Mouse (Mus musculus) adrenal gland (tissue): ENCODE measurements around the gene Stk11.

Experiments
- intact Hi-C: fragments of 180-260 bp; cut with DNase I; formaldehyde crosslinking; loops from one replicate; pipeline ENCODE4 v1.15.1; 2025

Stk11 gene

GRCm38 (mm10) chr10:80141786-80142529, 26.4 kb downstream of the Stk11 start:
- intact Hi-C loops = loop anchor here (5.0 kb wide), 1 partner anchor 155 kb away; the partner anchor contains the start of gene Cnn2

DNA sequence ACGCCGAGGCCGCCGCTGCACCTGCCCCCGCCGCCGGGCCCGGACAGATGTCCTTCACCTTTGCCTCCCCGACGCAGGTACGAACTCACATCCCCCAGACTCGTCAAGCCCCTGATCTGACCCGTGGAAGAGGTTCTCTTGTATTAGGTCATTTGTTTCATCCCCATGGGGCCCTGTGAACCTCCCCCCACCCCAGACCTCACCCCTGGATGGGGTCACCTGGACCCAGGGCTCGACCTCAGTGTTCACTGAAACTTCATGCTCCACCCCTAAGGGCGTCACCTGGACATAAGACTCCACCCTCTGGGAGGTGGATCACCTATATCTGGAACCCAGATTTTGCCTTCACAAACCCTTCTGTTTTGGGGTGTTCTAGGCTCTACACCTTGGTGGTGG, 26.9 kb downstream of the Stk11 start:
- intact Hi-C loops = loop anchor here (5.0 kb wide), 1 partner anchor 155 kb away; the partner anchor contains the start of gene Cnn2

DNA sequence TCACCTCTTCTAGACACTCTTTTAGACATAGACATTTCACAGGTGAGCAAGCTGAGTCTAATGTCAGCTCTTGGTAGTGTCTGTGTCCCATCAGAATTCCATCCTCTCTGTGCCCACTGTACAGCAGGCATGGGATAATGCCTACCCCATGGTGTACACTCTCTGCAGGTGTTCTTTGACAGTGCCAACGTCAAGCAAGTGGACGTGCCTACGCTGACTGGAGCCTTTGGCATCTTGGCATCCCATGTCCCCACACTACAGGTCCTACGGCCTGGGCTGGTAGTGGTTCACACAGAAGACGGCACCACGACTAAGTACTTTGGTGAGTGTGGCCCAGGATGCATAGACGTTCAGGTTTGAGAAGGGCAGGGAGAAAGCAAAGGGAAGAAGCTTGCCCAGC, 28.1 kb downstream of the Stk11 start:
- intact Hi-C loops = loop anchor here (5.0 kb wide), 1 partner anchor 156 kb away; the partner anchor contains the start of gene Cnn2

GRCm38 (mm10) chr10:80144159-80144558, 28.6 kb downstream of the Stk11 start:
- intact Hi-C loops = loop anchor here (5.0 kb wide), 1 partner anchor 157 kb away; the partner anchor contains the start of gene Cnn2

DNA sequence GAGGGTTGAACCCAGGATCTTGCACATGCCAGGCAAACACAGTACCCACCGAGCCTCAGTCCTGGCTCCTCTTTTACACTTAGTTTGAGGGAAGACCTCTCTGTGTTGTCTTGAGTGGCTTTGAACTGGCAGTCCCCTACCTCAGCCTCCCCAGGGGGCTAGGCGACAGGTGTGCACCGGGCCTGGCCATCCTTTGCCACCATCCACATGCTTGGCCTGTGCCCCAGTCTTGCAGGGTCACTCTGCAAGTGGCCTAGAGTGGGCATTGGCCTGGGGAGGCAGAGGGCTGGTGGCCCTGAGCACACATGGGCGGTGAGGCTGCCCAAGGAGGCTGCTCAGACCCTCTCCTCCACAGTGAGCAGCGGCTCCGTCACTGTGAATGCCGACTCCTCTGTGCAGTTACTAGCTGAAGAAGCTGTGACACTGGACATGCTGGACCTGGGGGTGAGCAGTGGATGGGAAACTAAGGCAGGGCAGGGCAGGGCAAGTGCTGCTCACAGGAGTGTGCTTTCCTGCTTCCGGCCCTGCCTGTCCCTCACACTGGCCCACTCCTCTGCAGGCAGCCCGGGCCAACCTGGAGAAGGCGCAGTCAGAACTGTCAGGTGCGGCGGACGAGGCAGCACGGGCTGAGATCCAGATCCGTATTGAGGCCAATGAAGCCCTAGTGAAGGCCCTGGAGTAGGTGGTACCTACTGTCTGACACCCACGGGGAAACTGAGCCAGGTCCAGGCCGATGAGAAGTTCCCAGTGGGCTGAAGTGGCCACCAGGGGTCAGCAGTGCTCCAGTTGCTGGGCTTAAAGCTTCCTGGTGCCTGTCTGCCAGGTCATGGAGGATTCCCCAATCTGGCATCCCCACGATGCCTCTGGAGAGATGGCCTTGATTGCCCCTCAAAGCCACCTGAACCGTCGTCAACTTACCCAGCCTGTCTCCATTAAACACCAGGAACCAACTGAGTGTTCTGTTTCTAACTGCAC, 29.5 kb downstream of the Stk11 start:
- intact Hi-C loops = loop anchor here (1.0 to 5.0 kb wide), 2 partner anchors 20 to 158 kb away; partner anchors contain the start of genes Cirbp and Cnn2

GRCm38 (mm10) chr10:80145896-80146295, 30.3 kb downstream of the Stk11 start:
- intact Hi-C loops = loop anchor here (1.0 kb wide), 1 partner anchor 19 kb away; the partner anchor contains the start of gene Cirbp

- intact Hi-C loops = no loop called here
Measured at GRCm38 (mm10) chr10:80146568-80147011, 31.0 kb downstream of the Stk11 start.

DNA sequence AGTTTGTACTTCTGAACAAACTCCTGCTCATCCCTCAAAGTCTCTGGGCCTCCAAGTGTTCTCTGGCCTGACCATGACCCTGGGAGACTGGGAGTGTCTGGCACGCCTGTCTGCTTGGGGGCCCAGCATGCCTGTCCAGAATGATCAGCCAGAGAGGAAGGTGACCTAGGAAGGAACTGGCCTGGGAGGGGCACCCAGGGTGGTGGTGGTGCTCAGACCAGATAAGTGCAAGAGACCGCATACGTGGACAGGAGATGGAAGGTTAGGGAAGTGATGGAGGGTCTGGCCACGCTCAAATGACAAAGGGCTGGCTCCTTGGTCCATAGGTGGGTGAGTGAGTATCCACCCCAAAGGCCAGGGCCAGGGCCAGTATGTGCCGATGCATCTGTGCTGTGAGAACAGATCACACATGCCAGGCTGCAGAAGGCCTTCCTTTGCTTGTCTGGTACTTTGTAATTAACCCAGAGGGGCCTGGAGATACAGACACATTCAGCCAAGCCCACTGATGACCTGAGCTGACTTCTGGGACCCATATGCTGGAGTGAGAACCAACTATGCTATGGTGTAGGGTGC, 31.6 kb downstream of the Stk11 start:
- intact Hi-C loops = no loop called here

DNA sequence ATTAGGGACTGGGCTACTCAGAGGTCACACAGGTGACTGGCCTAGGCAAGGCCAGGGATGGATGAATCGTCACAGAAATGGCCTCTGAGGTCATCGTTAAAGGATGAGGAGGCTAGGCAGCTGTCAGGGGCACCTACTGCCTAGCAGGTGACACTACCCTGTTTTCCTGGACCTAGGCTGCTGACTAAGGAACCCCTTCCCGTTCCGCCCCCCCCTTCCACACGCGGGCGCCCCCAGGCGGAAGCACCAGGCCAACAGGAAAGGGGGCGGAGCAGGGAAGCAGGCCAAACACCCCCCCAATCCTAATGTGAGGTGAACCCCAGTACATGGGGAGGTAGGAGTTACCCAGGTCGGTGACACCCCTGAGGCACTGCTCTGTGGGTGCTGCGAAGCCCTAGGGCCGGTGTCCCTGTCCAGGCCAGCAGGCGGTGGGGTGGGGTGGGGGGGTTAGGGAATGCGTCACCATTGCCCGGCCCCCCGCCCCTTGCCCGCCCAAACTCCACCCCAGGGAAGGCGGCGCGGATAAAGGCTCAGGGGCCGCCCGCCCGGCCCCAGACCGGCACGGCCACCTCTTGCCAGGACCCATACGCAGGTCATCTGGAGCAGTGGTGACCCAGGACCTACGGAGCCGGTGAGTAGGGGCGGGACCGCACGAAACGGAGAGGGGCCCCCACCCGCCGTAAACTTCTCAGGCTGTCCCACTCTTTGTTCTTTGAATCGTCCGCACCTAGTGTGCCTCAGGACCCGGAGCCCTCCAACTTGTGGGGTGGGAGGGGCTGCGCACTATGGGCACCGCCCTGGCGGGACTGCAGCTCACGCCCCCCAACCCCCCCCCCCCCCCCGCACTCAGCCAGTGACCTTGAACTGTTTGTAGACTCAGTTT, 32.4 kb downstream of the Stk11 start, which contains the start of gene Midn:
Midn (plus strand) TSS at position 554 of the 883 bp plus-strand sequence.
- intact Hi-C loops = no loop called here

DNA sequence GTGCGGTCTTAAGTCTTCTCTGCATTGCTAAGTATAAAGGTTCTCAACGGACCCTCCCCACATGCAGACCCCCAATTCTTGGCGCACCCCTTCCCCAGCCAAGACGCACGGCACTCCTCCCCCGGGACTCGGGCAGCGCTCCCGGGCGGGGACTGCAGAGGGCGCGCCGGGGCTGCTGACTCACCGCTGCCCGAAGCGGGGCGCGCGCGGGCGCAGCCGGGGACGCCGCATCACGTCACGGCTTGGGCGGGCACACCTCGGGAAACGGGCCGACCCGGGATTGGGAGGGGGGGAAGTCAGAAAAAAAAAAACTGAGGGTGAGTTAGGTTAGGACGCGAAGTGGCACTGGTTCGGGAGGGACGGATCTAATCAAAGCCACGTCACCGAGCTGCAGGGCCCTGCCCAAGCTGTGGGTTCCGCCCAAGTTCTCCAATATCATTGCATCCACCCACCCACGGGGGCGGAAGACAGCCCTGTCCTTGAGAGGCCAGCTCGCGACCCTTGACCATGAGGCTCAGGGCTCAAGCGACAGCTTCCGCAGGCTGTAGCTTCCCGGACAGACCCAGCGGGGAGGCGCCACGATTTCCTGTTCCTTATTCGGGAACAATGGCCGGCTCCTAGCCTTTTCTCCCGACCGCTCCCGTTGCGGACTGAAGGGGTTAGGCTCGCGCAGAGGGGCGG, 33.1 kb downstream of the Stk11 start:
- intact Hi-C loops = no loop called here

GRCm38 (mm10) chr10:80149291-80150225, 34.0 kb downstream of the Stk11 start:
- intact Hi-C loops = no loop called here

DNA sequence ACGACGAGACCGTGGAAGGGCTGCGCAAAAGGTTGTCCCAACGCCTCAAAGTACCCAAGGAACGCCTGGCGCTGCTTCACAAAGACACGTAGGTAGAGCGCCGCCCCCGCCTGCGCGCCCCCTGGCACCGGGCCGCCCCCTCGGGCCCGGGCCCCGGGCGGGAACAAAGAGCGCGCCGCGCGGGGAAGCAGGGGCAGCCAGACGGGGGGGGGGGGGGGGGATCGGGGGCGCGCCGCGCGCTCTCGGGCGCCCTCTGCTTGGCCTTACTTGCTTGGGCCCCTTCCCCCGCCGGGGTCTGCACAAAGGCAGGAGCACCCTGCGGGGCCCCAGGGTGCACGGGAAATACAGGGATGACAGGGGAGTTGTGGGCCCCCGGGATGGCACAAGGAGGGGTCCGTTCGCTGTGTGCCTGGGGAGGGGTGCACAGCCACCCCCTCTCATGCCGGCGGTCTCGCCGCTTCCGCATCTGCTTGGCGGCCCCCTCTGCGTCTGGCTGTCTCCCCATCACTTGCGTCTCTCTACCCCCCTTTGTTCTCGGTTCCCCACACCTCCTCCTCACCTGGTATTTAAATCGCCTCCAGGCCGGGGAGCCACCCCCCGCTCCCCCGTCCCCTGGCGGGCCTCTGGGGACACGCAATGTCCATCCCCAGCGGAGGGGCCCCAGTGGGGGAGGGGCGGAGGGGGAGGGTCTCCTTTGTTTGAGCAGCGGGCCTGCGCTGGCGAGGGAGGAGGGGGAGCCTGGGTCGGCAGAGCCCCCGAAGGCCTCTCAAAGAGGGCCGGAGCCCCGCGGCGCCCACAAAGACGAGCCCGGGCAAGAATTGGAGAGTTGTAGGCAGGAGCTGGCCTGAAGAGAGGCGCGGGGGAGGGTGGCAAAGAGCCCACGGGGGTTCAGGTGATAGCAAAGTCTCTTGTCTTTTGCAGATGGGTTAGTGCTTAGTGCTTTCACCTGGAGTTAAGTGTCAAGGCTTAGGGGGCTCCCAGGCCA, 34.9 kb downstream of the Stk11 start:
- intact Hi-C loops = no loop called here

- intact Hi-C loops = no loop called here
Measured at GRCm38 (mm10) chr10:80151211-80152034, 35.8 kb downstream of the Stk11 start.

DNA sequence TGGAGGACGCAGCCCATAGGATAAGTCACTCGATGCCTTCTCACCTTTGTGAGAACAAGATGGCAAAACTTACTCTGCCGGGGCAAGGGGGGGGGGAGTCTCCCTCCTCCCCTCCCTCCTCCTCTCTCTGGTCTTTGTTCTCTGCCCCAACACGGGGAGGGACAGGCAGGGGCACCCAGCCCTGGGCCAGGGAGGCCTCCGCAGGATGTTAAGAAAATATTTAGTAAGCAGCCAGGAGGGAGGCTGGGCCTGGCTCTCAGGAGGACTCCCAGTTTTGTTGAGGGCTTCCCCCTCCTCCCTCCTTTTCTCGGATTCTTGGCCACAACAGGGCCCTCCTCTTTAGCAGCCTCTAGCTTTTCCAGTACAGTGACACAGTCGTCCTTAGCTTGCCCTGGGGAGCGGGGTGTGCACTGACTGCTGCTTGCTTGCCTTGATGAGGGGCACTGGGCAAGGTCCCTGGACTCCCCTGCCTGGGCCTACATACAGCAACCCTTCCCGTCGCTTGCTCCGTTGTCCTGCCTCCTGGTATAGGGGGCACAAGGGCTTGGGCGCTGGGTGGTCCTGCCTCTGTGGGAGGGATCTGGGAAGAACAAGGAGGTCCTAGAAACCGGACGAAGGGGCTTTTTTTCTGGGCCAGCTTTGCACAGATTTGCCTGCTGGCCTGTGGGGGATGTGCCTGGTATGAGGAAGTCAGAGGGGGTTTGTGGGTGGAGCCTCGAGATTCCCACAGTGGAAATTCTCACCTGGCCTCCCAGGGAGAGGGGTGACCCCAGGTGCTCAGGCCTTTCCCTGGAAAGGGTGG, 36.7 kb downstream of the Stk11 start:
- intact Hi-C loops = no loop called here

GRCm38 (mm10) chr10:80152873-80153260, 37.3 kb downstream of the Stk11 start:
- intact Hi-C loops = no loop called here

- intact Hi-C loops = no loop called here
Measured at GRCm38 (mm10) chr10:80153713-80154112, 38.1 kb downstream of the Stk11 start.
